Mouse (Mus musculus): ENCODE measurements around the gene Pacrg. TPM values are rescaled to one million over a fixed set of nuclear protein-coding genes. Genes with fewer than 3 reads are reported as not detected.

The Pacrg gene
- polyA plus RNA-seq, 1 experiment from 2014 or later, result 6.7 TPM

- Histone ChIP-seq H3K27me3 (replicated peaks; ENCODE audit: control insufficient read depth, insufficient read depth, low read length) (no peaks in the 10 kb centered on the region), H3K4me2 (ENCODE audit: low read length) (no peak overlapping the region), H3K4me1 (replicated peaks; ENCODE audit: control insufficient read depth, insufficient read depth, low read length) (peaks cover 12% of the 10 kb centered on the region; the same call in 1 of the 2 replicates), H3K36me3 (ENCODE audit: control insufficient read depth, insufficient read depth) (no peaks in the 10 kb centered on the region), H3K9ac (replicated peaks; ENCODE audit: low read depth, low read length) (no peak overlapping the region), H3K4me3 (replicated peaks; ENCODE audit: low read length) (no peak overlapping the region), H3K9me3 (ENCODE audit: control insufficient read depth, low read length) (no peaks in the 10 kb centered on the region), H3K27ac (ENCODE audit: low read length) (no peak overlapping the region)
- 30% methylated on average over 4 of the region's 4 CpGs for WGBS
- ATAC-seq, result peak; percentile 49; the same call in 1 of the 2 replicates
These were observed 431.4 kb downstream of the Pacrg start for GRCm38 (mm10) chr17:10408681-10409081.

GRCm38 (mm10) chr17:10407031-10407722 lies 432.9 kb downstream of the Pacrg start:
- Histone ChIP-seq H3K4me3 (replicated peaks; ENCODE audit: low read length) (no peak overlapping the region), H3K4me2 (ENCODE audit: low read length) (no peak overlapping the region), H3K27ac (ENCODE audit: low read length) (no peak overlapping the region), H3K9ac (replicated peaks; ENCODE audit: low read depth, low read length) (no peak overlapping the region), H3K27me3 (replicated peaks; ENCODE audit: control insufficient read depth, insufficient read depth, low read length) (no peaks in the 10 kb centered on the region), H3K4me1 (replicated peaks; ENCODE audit: control insufficient read depth, insufficient read depth, low read length) (peaks cover 12% of the 10 kb centered on the region; the same call in 1 of the 2 replicates), H3K9me3 (ENCODE audit: control insufficient read depth, low read length) (no peaks in the 10 kb centered on the region), H3K36me3 (ENCODE audit: control insufficient read depth, insufficient read depth) (no peaks in the 10 kb centered on the region)
- ATAC-seq, result no peak
- WGBS, result 70% methylated on average over 7 of the region's 7 CpGs

GRCm38 (mm10) chr17:10406311-10406710 lies 433.8 kb downstream of the Pacrg start:
- ATAC-seq, result no peak
- Histone ChIP-seq H3K4me3 (replicated peaks; ENCODE audit: low read length) (no peak overlapping the region), H3K9me3 (ENCODE audit: control insufficient read depth, low read length) (no peaks in the 10 kb centered on the region), H3K9ac (replicated peaks; ENCODE audit: low read depth, low read length) (0 out of 2 replicates have a peak overlapping the region, but pooled peaks have one; percentile 15), H3K27ac (ENCODE audit: low read length) (no peak overlapping the region), H3K4me1 (replicated peaks; ENCODE audit: control insufficient read depth, insufficient read depth, low read length) (peaks cover 12% of the 10 kb centered on the region; the same call in 1 of the 2 replicates), H3K36me3 (ENCODE audit: control insufficient read depth, insufficient read depth) (no peaks in the 10 kb centered on the region), H3K27me3 (replicated peaks; ENCODE audit: control insufficient read depth, insufficient read depth, low read length) (no peaks in the 10 kb centered on the region), H3K4me2 (ENCODE audit: low read length) (peak overlapping the region; percentile 23; the same call in 1 of the 2 replicates)
- 16% methylated on average over 7 of the region's 7 CpGs for WGBS

- ATAC-seq, result no peak
- WGBS, result 19% methylated on average over 7 of the region's 7 CpGs
- Histone ChIP-seq H3K9ac (replicated peaks; ENCODE audit: low read depth, low read length) (0 out of 2 replicates have a peak overlapping the region, but pooled peaks have one; percentile 15), H3K36me3 (ENCODE audit: control insufficient read depth, insufficient read depth) (no peaks in the 10 kb centered on the region), H3K9me3 (ENCODE audit: control insufficient read depth, low read length) (no peaks in the 10 kb centered on the region), H3K27me3 (replicated peaks; ENCODE audit: control insufficient read depth, insufficient read depth, low read length) (no peaks in the 10 kb centered on the region), H3K27ac (ENCODE audit: low read length) (no peak overlapping the region), H3K4me2 (ENCODE audit: low read length) (peak overlapping the region; percentile 23; the same call in 1 of the 2 replicates), H3K4me1 (replicated peaks; ENCODE audit: control insufficient read depth, insufficient read depth, low read length) (peaks cover 12% of the 10 kb centered on the region; the same call in 1 of the 2 replicates), H3K4me3 (replicated peaks; ENCODE audit: low read length) (no peak overlapping the region)
These were observed 434.2 kb downstream of the Pacrg start for GRCm38 (mm10) chr17:10405906-10406305.

- 87% methylated on average over 11 of the region's 11 CpGs for WGBS
- ATAC-seq, result no peak
- H3K9ac ChIP-seq (replicated peaks; ENCODE audit: low read depth, low read length), result no peak overlapping the region
- peaks cover 15% of the 10 kb centered on the region; the same call in 1 of the 2 replicates for H3K4me1 ChIP-seq (replicated peaks; ENCODE audit: control insufficient read depth, insufficient read depth, low read length)
- no peaks in the 10 kb centered on the region for H3K9me3 ChIP-seq (ENCODE audit: control insufficient read depth, low read length)
- no peak overlapping the region for H3K4me2 ChIP-seq (ENCODE audit: low read length)
- no peak overlapping the region for H3K27ac ChIP-seq (ENCODE audit: low read length)
- H3K36me3 ChIP-seq (ENCODE audit: control insufficient read depth, insufficient read depth), result no peaks in the 10 kb centered on the region
- no peaks in the 10 kb centered on the region for H3K27me3 ChIP-seq (replicated peaks; ENCODE audit: control insufficient read depth, insufficient read depth, low read length)
- no peak overlapping the region for H3K4me3 ChIP-seq (replicated peaks; ENCODE audit: low read length)
These were observed 436.9 kb downstream of the Pacrg start for GRCm38 (mm10) chr17:10403186-10403585.

GRCm38 (mm10) chr17:10402064-10402640 lies 438.0 kb downstream of the Pacrg start:
- Histone ChIP-seq H3K9ac (replicated peaks; ENCODE audit: low read depth, low read length) (no peak overlapping the region), H3K4me2 (ENCODE audit: low read length) (no peak overlapping the region), H3K27ac (ENCODE audit: low read length) (no peak overlapping the region), H3K36me3 (ENCODE audit: control insufficient read depth, insufficient read depth) (no peaks in the 10 kb centered on the region), H3K27me3 (replicated peaks; ENCODE audit: control insufficient read depth, insufficient read depth, low read length) (no peaks in the 10 kb centered on the region), H3K4me1 (replicated peaks; ENCODE audit: control insufficient read depth, insufficient read depth, low read length) (peaks cover 25% of the 10 kb centered on the region), H3K9me3 (ENCODE audit: control insufficient read depth, low read length) (no peaks in the 10 kb centered on the region), H3K4me3 (replicated peaks; ENCODE audit: low read length) (no peak overlapping the region)
- peak; percentile 36; the same call in 1 of the 2 replicates for ATAC-seq
- 70% methylated on average over 12 of the region's 12 CpGs for WGBS

- no peak overlapping the region for H3K27ac ChIP-seq (ENCODE audit: low read length)
- H3K4me1 ChIP-seq (replicated peaks; ENCODE audit: control insufficient read depth, insufficient read depth, low read length), result peaks cover 22% of the 10 kb centered on the region
- 83% methylated on average over 3 of the region's 3 CpGs for WGBS
- H3K27me3 ChIP-seq (replicated peaks; ENCODE audit: control insufficient read depth, insufficient read depth, low read length), result no peaks in the 10 kb centered on the region
- H3K4me3 ChIP-seq (replicated peaks; ENCODE audit: low read length), result no peak overlapping the region
- no peak for ATAC-seq
- no peak overlapping the region for H3K9ac ChIP-seq (replicated peaks; ENCODE audit: low read depth, low read length)
- H3K9me3 ChIP-seq (ENCODE audit: control insufficient read depth, low read length), result no peaks in the 10 kb centered on the region
- H3K36me3 ChIP-seq (ENCODE audit: control insufficient read depth, insufficient read depth), result no peaks in the 10 kb centered on the region
- no peak overlapping the region for H3K4me2 ChIP-seq (ENCODE audit: low read length)
These were observed 438.6 kb downstream of the Pacrg start for GRCm38 (mm10) chr17:10401529-10401928.

- Histone ChIP-seq H3K4me3 (replicated peaks; ENCODE audit: low read length) (no peak overlapping the region), H3K9me3 (ENCODE audit: control insufficient read depth, low read length) (no peaks in the 10 kb centered on the region), H3K27me3 (replicated peaks; ENCODE audit: control insufficient read depth, insufficient read depth, low read length) (no peaks in the 10 kb centered on the region), H3K36me3 (ENCODE audit: control insufficient read depth, insufficient read depth) (no peaks in the 10 kb centered on the region), H3K27ac (ENCODE audit: low read length) (no peak overlapping the region), H3K4me1 (replicated peaks; ENCODE audit: control insufficient read depth, insufficient read depth, low read length) (peaks cover 19% of the 10 kb centered on the region), H3K9ac (replicated peaks; ENCODE audit: low read depth, low read length) (no peak overlapping the region), H3K4me2 (ENCODE audit: low read length) (no peak overlapping the region)
- no peak for ATAC-seq
- 73% methylated on average over 10 of the region's 10 CpGs for WGBS
These were observed 440.4 kb downstream of the Pacrg start for GRCm38 (mm10) chr17:10399706-10400105.

GRCm38 (mm10) chr17:10398871-10399270 lies 441.2 kb downstream of the Pacrg start:
- Histone ChIP-seq H3K9me3 (ENCODE audit: control insufficient read depth, low read length) (no peaks in the 10 kb centered on the region), H3K4me2 (ENCODE audit: low read length) (no peak overlapping the region), H3K27ac (ENCODE audit: low read length) (0 out of 2 replicates have a peak overlapping the region, but pooled peaks have one; percentile 3), H3K36me3 (ENCODE audit: control insufficient read depth, insufficient read depth) (no peaks in the 10 kb centered on the region), H3K4me3 (replicated peaks; ENCODE audit: low read length) (no peak overlapping the region), H3K9ac (replicated peaks; ENCODE audit: low read depth, low read length) (no peak overlapping the region), H3K4me1 (replicated peaks; ENCODE audit: control insufficient read depth, insufficient read depth, low read length) (peaks cover 19% of the 10 kb centered on the region), H3K27me3 (replicated peaks; ENCODE audit: control insufficient read depth, insufficient read depth, low read length) (no peaks in the 10 kb centered on the region)
- peak; percentile 40; the same call in 1 of the 2 replicates for ATAC-seq
- 20% methylated on average over 5 of the region's 5 CpGs for WGBS

Data from forebrain, embryonic 16.5 days (tissue).